Mouse (Mus musculus): Measurements from ENCODE around the gene Hexdc.

GRCm38 (mm10) chr11:121221321-121222010 is 17.2 kb downstream of the Hexdc start:
- TF ChIP-seq CTCF (IDR thresholded peaks at IDR 0.05; ENCODE audit: low read depth) = no peak
- no peak for TF ChIP-seq EP300 (optimal IDR thresholded peaks at IDR 0.05)
